Mouse (Mus musculus) liver, postnatal 0 days (tissue): Measurements from ENCODE around the gene Fcgr1.
"Not testable (repeated sequence)": the region's sequence is repeated elsewhere in the genome, so short reads cannot be mapped to it uniquely, and the experiment has no call there.

Experiments
- CTCF ChIP-seq: sonication (generic); IDR thresholded peaks from 2 replicates; pipeline ENCODE4 v1.5.1; 2016; ENCODE audit warnings: antibody characterized with exemption, low read depth
- EP300 ChIP-seq: IDR thresholded peaks from 2 replicates; pipeline ENCODE4 v1.6.1; 2016; ENCODE audit warnings: antibody characterized with exemption, low read depth, mild to moderate bottlenecking

- not testable (repeated sequence) for TF ChIP-seq CTCF
- peak; percentile 27; the same call in 1 of the 2 replicates for TF ChIP-seq EP300
Observed at GRCm38 (mm10) chr3:96239949-96240798, 53.6 kb downstream of the Fcgr1 start, which contains the start of gene Hist2h2aa2.
